Mouse (Mus musculus): ENCODE measurements around the gene Ufsp1. TPM values are rescaled to one million over a fixed set of nuclear protein-coding genes. Genes with fewer than 3 reads are reported as not detected.

Ufsp1 gene
- polyA plus RNA-seq, 1 experiment from 2014 or later = 10.6 TPM

- peaks cover 77% of the 10 kb centered on the region for H3K36me3 ChIP-seq
- no peaks in the 10 kb centered on the region for H3K27me3 ChIP-seq (ENCODE audit: insufficient read depth, poor library complexity, severe bottlenecking)
- peaks cover 32% of the 10 kb centered on the region for H3K4me1 ChIP-seq (replicated peaks)
- peaks cover 2% of the 10 kb centered on the region; the same call in 1 of the 2 replicates for H3K9me3 ChIP-seq
- DNase-seq (ENCODE audit: low spot score) = no peak
- H3K4me3 ChIP-seq = no peak overlapping the region; the same call in 1 of the 2 replicates
- 94% methylated on average over 4 of the region's 4 CpGs for WGBS
- H3K27ac ChIP-seq = 0 out of 2 replicates have a peak overlapping the region, but pooled peaks have one; percentile 2
These were observed 9.2 kb downstream of the Ufsp1 start for GRCm38 (mm10) chr5:137303609-137304008.

GRCm38 (mm10) chr5:137304165-137304564 lies 9.7 kb downstream of the Ufsp1 start:
- Histone ChIP-seq H3K27ac (no peak overlapping the region), H3K4me3 (no peak overlapping the region; the same call in 1 of the 2 replicates), H3K36me3 (peaks cover 77% of the 10 kb centered on the region), H3K4me1 (replicated peaks) (peaks cover 32% of the 10 kb centered on the region), H3K9me3 (peaks cover 8% of the 10 kb centered on the region; the same call in 1 of the 2 replicates), H3K27me3 (ENCODE audit: insufficient read depth, poor library complexity, severe bottlenecking) (no peaks in the 10 kb centered on the region)
- no peak for DNase-seq (ENCODE audit: low spot score)
- WGBS = 87% methylated on average over 3 of the region's 3 CpGs

- H3K9me3 ChIP-seq = peaks cover 8% of the 10 kb centered on the region; the same call in 1 of the 2 replicates
- H3K27ac ChIP-seq = no peak overlapping the region
- peak overlapping the region; percentile 92 for H3K4me3 ChIP-seq
- H3K27me3 ChIP-seq (ENCODE audit: insufficient read depth, poor library complexity, severe bottlenecking) = no peaks in the 10 kb centered on the region
- H3K36me3 ChIP-seq = peaks cover 77% of the 10 kb centered on the region
- 65% methylated on average over 4 of the region's 4 CpGs for WGBS
- H3K4me1 ChIP-seq (replicated peaks) = peaks cover 32% of the 10 kb centered on the region
- no peak for DNase-seq (ENCODE audit: low spot score)
These were observed 10.4 kb downstream of the Ufsp1 start for GRCm38 (mm10) chr5:137304816-137305215.

- peaks cover 77% of the 10 kb centered on the region for H3K36me3 ChIP-seq
- H3K4me3 ChIP-seq = peak overlapping the region; percentile 92
- peaks cover 8% of the 10 kb centered on the region; the same call in 1 of the 2 replicates for H3K9me3 ChIP-seq
- DNase-seq (ENCODE audit: low spot score) = no peak
- no peaks in the 10 kb centered on the region for H3K27me3 ChIP-seq (ENCODE audit: insufficient read depth, poor library complexity, severe bottlenecking)
- H3K4me1 ChIP-seq (replicated peaks) = peaks cover 32% of the 10 kb centered on the region
- H3K27ac ChIP-seq = peak overlapping the region; percentile 98; the same call in 1 of the 2 replicates
- 77% methylated on average over 3 of the region's 3 CpGs for WGBS
These were observed 11.4 kb downstream of the Ufsp1 start for GRCm38 (mm10) chr5:137305822-137306221.

GRCm38 (mm10) chr5:137306439-137307005 lies 12.1 kb downstream of the Ufsp1 start:
- WGBS = 17% methylated on average over 12 of the region's 12 CpGs
- H3K36me3 ChIP-seq = peaks cover 77% of the 10 kb centered on the region
- no peak for DNase-seq (ENCODE audit: low spot score)

GRCm38 (mm10) chr5:137307071-137307912 lies 12.9 kb downstream of the Ufsp1 start, which contains the start of gene Srrt:
TSS of gene Srrt (minus strand) at chr5:137307674.
- H3K9me3 ChIP-seq = peaks cover 8% of the 10 kb centered on the region; the same call in 1 of the 2 replicates
- no peaks in the 10 kb centered on the region for H3K27me3 ChIP-seq (ENCODE audit: insufficient read depth, poor library complexity, severe bottlenecking)
- peak; percentile 94 for DNase-seq (ENCODE audit: low spot score)
- peaks cover 39% of the 10 kb centered on the region for H3K4me1 ChIP-seq (replicated peaks)
- peak within 1 kb of the TSS; percentile 98 for H3K27ac ChIP-seq
- H3K36me3 ChIP-seq = peaks cover 77% of the 10 kb centered on the region
- H3K4me3 ChIP-seq = peak within 1 kb of the TSS; percentile 92
- under 1% methylated on average over 72 of the region's 72 CpGs for WGBS

More at GRCm38 (mm10) chr5:137306439-137307005, 12.1 kb downstream of the Ufsp1 start:
- Histone ChIP-seq H3K4me1 (replicated peaks) (peaks cover 32% of the 10 kb centered on the region), H3K9me3 (peaks cover 8% of the 10 kb centered on the region; the same call in 1 of the 2 replicates), H3K4me3 (peak overlapping the region; percentile 92), H3K27ac (peak overlapping the region; percentile 98), H3K27me3 (ENCODE audit: insufficient read depth, poor library complexity, severe bottlenecking) (no peaks in the 10 kb centered on the region)

GRCm38 (mm10) chr5:137308356-137308755 lies 13.9 kb downstream of the Ufsp1 start:
- Histone ChIP-seq H3K4me1 (replicated peaks) (peaks cover 50% of the 10 kb centered on the region), H3K9me3 (peaks cover 8% of the 10 kb centered on the region; the same call in 1 of the 2 replicates), H3K27ac (peak overlapping the region; percentile 98), H3K4me3 (peak overlapping the region; percentile 92), H3K36me3 (peaks cover 69% of the 10 kb centered on the region), H3K27me3 (ENCODE audit: insufficient read depth, poor library complexity, severe bottlenecking) (no peaks in the 10 kb centered on the region)
- 95% methylated on average over 4 of the region's 4 CpGs for WGBS
- DNase-seq (ENCODE audit: low spot score) = no peak

GRCm38 (mm10) chr5:137313466-137314192 lies 19.2 kb downstream of the Ufsp1 start:
- H3K9me3 ChIP-seq = peaks cover 5% of the 10 kb centered on the region; the same call in 1 of the 2 replicates
- DNase-seq (ENCODE audit: low spot score) = no peak
- peaks cover 42% of the 10 kb centered on the region for H3K4me1 ChIP-seq (replicated peaks)
- H3K4me3 ChIP-seq = peak overlapping the region; percentile 71
- H3K36me3 ChIP-seq = peaks cover 61% of the 10 kb centered on the region
- H3K27ac ChIP-seq = peak overlapping the region; percentile 93
- H3K27me3 ChIP-seq (ENCODE audit: insufficient read depth, poor library complexity, severe bottlenecking) = no peaks in the 10 kb centered on the region
- WGBS = 2% methylated on average over 22 of the region's 22 CpGs

- 16% methylated on average over 30 of the region's 30 CpGs for WGBS
- H3K9me3 ChIP-seq = no peaks in the 10 kb centered on the region
- peak; percentile 91 for DNase-seq (ENCODE audit: low spot score)
- peaks cover 58% of the 10 kb centered on the region for H3K36me3 ChIP-seq
- H3K27ac ChIP-seq = peak within 1 kb of the TSS; percentile 93
- H3K4me1 ChIP-seq (replicated peaks) = peaks cover 42% of the 10 kb centered on the region
- H3K4me3 ChIP-seq = peak within 1 kb of the TSS; percentile 71
- H3K27me3 ChIP-seq (ENCODE audit: insufficient read depth, poor library complexity, severe bottlenecking) = no peaks in the 10 kb centered on the region
These were observed 20.0 kb downstream of the Ufsp1 start, which contains the start of gene Trip6 for GRCm38 (mm10) chr5:137314193-137315083. TSS of gene Trip6 (minus strand) at chr5:137314404.

GRCm38 (mm10) chr5:137315084-137315903 lies 20.9 kb downstream of the Ufsp1 start:
- H3K27ac ChIP-seq = peak overlapping the region; percentile 93
- peaks cover 58% of the 10 kb centered on the region for H3K36me3 ChIP-seq
- H3K4me3 ChIP-seq = peak overlapping the region; percentile 71
- peak; percentile 51 for DNase-seq (ENCODE audit: low spot score)
- 35% methylated on average over 30 of the region's 30 CpGs for WGBS
- no peaks in the 10 kb centered on the region for H3K9me3 ChIP-seq
- H3K27me3 ChIP-seq (ENCODE audit: insufficient read depth, poor library complexity, severe bottlenecking) = no peaks in the 10 kb centered on the region
- H3K4me1 ChIP-seq (replicated peaks) = peaks cover 42% of the 10 kb centered on the region

GRCm38 (mm10) chr5:137317361-137317760 lies 22.9 kb downstream of the Ufsp1 start:
- Histone ChIP-seq H3K4me3 (no peak overlapping the region), H3K9me3 (no peaks in the 10 kb centered on the region), H3K4me1 (replicated peaks) (peaks cover 34% of the 10 kb centered on the region), H3K27ac (no peak overlapping the region), H3K36me3 (peaks cover 57% of the 10 kb centered on the region), H3K27me3 (ENCODE audit: insufficient read depth, poor library complexity, severe bottlenecking) (no peaks in the 10 kb centered on the region)
- WGBS = 90% methylated on average over 8 of the region's 8 CpGs
- no peak for DNase-seq (ENCODE audit: low spot score)

Data from hindbrain, embryonic 10.5 days (tissue).